Mouse (Mus musculus) regulatory T cell (primary cell): ENCODE results near the gene Tor1a.
"Not testable (repeated sequence)": the region's sequence is repeated elsewhere in the genome, so short reads cannot be mapped to it uniquely, and the experiment has no call there.

ENCODE experiments used
- in situ Hi-C: fragments of 300-600 bp; cut with MboI, MseI; formaldehyde crosslinking; loops from one replicate; pipeline ENCODE4 v1.15.1; 2025; ENCODE audit warnings: high pct_unique_total_duplicates

Tor1a gene

GRCm38 (mm10) chr2:30918126-30918525 lies 49.6 kb downstream of the Tor1a start:
- in situ Hi-C loops: no loop called here

GRCm38 (mm10) chr2:30917649-30918048 lies 50.1 kb downstream of the Tor1a start:
- in situ Hi-C loops: no loop called here

GRCm38 (mm10) chr2:30915933-30916332 lies 51.8 kb downstream of the Tor1a start:
- in situ Hi-C loops: not testable (repeated sequence)

GRCm38 (mm10) chr2:30915376-30915775 lies 52.4 kb downstream of the Tor1a start:
- in situ Hi-C loops: no loop called here

- in situ Hi-C loops: no loop called here
These were observed 52.9 kb downstream of the Tor1a start for GRCm38 (mm10) chr2:30914836-30915235.

- in situ Hi-C loops: no loop called here
These were observed 54.7 kb downstream of the Tor1a start for GRCm38 (mm10) chr2:30913022-30913421.

GRCm38 (mm10) chr2:30912291-30912773 lies 55.4 kb downstream of the Tor1a start:
- in situ Hi-C loops: no loop called here
